ENCODE assay signal across 33 mouse cellular contexts in the genomic region with DNA sequence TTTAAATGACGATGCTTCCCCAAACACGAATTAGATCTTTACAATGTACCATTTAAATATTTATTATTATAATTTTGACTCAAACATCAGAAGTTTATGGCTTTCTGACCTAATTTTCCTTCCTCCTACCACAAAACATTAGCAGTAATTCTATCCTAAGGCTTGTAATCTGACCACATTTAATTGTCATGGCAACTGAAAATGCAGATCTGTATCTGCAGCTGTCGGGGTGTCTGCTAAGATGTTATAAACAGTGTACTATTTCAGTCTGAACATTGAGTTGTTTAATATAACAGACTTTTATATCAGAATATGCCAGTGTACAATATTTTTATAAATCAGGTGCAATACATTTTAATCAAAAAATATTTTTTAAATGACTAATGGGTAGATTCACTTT. TPM values are rescaled to one million over a fixed set of nuclear protein-coding genes. Genes with fewer than 3 reads are reported as not detected.
A peak's percentile ranks its signal among the peaks of the same experiment; 100 is the strongest.
DNase-seq lines count a peak whose midpoint lies in the region; ATAC-seq and TF ChIP-seq lines count a peak whose summit lies in the region.
"Had no signal": no experiment of that assay in that cellular context is flagged by ENCODE, and none has a peak within 500 bp of the region (broad histone marks: within the 10 kb centered on the region; RNA-seq: fewer than 3 reads in every experiment).

No protein-coding gene starts in this region.

- no peaks in the 10 kb centered on the region for H3K9me3 ChIP-seq in forebrain, embryonic 16.5 days (ENCODE audit: control insufficient read depth, low read length)
- H3K9me3 ChIP-seq in forebrain, embryonic 10.5 days = no peaks in the 10 kb centered on the region
- H3K9me3 ChIP-seq in hindbrain, postnatal 0 days (ENCODE audit: low read length) = no peaks in the 10 kb centered on the region
- H3K9me3 ChIP-seq: embryonic facial prominence, embryonic 12.5 days; hindbrain, embryonic 12.5 days; limb, embryonic 12.5 days; liver, embryonic 15.5 days; midbrain, embryonic 12.5 days had no signal

- no peaks in the 10 kb centered on the region for H3K4me1 ChIP-seq in forebrain, embryonic 16.5 days (replicated peaks; ENCODE audit: control insufficient read depth, insufficient read depth, low read length)
- no peaks in the 10 kb centered on the region for H3K4me1 ChIP-seq in forebrain, embryonic 10.5 days
- H3K4me1 ChIP-seq in hindbrain, postnatal 0 days (ENCODE audit: insufficient read depth, low read length) = no peaks in the 10 kb centered on the region
- H3K4me1 ChIP-seq: embryonic facial prominence, embryonic 12.5 days; hindbrain, embryonic 12.5 days; limb, embryonic 12.5 days; liver, embryonic 15.5 days; midbrain, embryonic 12.5 days had no signal

- H3ac ChIP-seq in C2C12 (ENCODE audit: control insufficient read depth, insufficient read length, low read depth) = no peak overlapping the region

- no peak for DNase-seq in forebrain, embryonic 10.5 days (ENCODE audit: extremely low spot score, low spot score)
- DNase-seq in layer of hippocampus, adult 9-11 months = peak; percentile 24
- no peak for DNase-seq in layer of hippocampus, postnatal 25 days (ENCODE audit: extremely low spot score in 1 of 2, low spot score in 1 of 2)
- DNase-seq in brain, adult 2 months (ENCODE audit: low read depth, low spot score) = peak; percentile 49
- no peak for DNase-seq in hindbrain, postnatal 0 days (ENCODE audit: low spot score)
- DNase-seq: adrenal gland, adult 2 months; B cell, adult 2 months; cerebellum, adult 11 months; cerebellum, adult 9-10 months; cerebellum, postnatal 36 days; gastrocnemius, adult 2 months; gastrocnemius, postnatal 36 days; heart, adult 18-20 months; heart, postnatal 36 days; kidney, adult 9 months; kidney, postnatal 14 days; lung, embryonic 14.5 days; lung, postnatal 14 days; right cerebral cortex, postnatal 4 days; thymus, postnatal 4 days had no signal

- ATAC-seq in forebrain, embryonic 16.5 days = peak; percentile 65; the same call in 1 of the 2 replicates
- no peak for ATAC-seq in hindbrain, postnatal 0 days
- ATAC-seq: activated CD4-positive, CD25-positive, alpha-beta regulatory T cell, adult 4 months; intestine, postnatal 0 days had no signal

- H3K9ac ChIP-seq in forebrain, embryonic 16.5 days (replicated peaks; ENCODE audit: low read depth, low read length) = no peak overlapping the region
- H3K9ac ChIP-seq in hindbrain, postnatal 0 days (replicated peaks; ENCODE audit: low read length) = no peak overlapping the region
- H3K9ac ChIP-seq: embryonic facial prominence, embryonic 12.5 days; hindbrain, embryonic 12.5 days; limb, embryonic 12.5 days; liver, embryonic 15.5 days; lung, embryonic 14.5 days; midbrain, embryonic 12.5 days had no signal

- no peaks in the 10 kb centered on the region for H3K79me3 ChIP-seq in C2C12 (ENCODE audit: low read depth)

- H3K36me3 ChIP-seq in forebrain, embryonic 16.5 days (ENCODE audit: control insufficient read depth, insufficient read depth) = no peaks in the 10 kb centered on the region
- no peaks in the 10 kb centered on the region for H3K36me3 ChIP-seq in forebrain, embryonic 10.5 days (replicated peaks)
- no peaks in the 10 kb centered on the region for H3K36me3 ChIP-seq in C2C12 (ENCODE audit: control insufficient read depth, insufficient read depth)
- H3K36me3 ChIP-seq in hindbrain, postnatal 0 days (ENCODE audit: insufficient read depth, low read length) = no peaks in the 10 kb centered on the region
- H3K36me3 ChIP-seq: embryonic facial prominence, embryonic 12.5 days; hindbrain, embryonic 12.5 days; limb, embryonic 12.5 days; liver, embryonic 15.5 days; midbrain, embryonic 12.5 days had no signal

- TF ChIP-seq CTCF in C2C12 (IDR thresholded peaks at IDR 0.05; ENCODE audit: control insufficient read depth, insufficient read depth, insufficient read length) = no peak
- no peak for TF ChIP-seq CTCF in hindbrain, postnatal 0 days (IDR thresholded peaks at IDR 0.05; ENCODE audit: low read depth)

- WGBS in forebrain, embryonic 16.5 days = 40% methylated on average over 3 of the region's 3 CpGs
- 86% methylated on average over 3 of the region's 3 CpGs for WGBS in forebrain, embryonic 10.5 days
- 50% methylated on average over 3 of the region's 3 CpGs for WGBS in hindbrain, postnatal 0 days

- H3K79me2 ChIP-seq in C2C12 (ENCODE audit: control insufficient read depth, insufficient read depth) = no peaks in the 10 kb centered on the region

- no peak overlapping the region for H3K27ac ChIP-seq in forebrain, embryonic 16.5 days (ENCODE audit: low read length)
- H3K27ac ChIP-seq in forebrain, embryonic 10.5 days = no peak overlapping the region
- no peak overlapping the region for H3K27ac ChIP-seq in hindbrain, postnatal 0 days
- H3K27ac ChIP-seq: embryonic facial prominence, embryonic 12.5 days; gastrocnemius, adult 2 months; hindbrain, embryonic 12.5 days; left cerebral cortex, adult 2 months; limb, embryonic 12.5 days; liver, embryonic 15.5 days; midbrain, embryonic 12.5 days had no signal

- no peak overlapping the region for H3K4me3 ChIP-seq in forebrain, embryonic 16.5 days (replicated peaks; ENCODE audit: low read length)
- H3K4me3 ChIP-seq in forebrain, embryonic 10.5 days = no peak overlapping the region
- no peak overlapping the region for H3K4me3 ChIP-seq in C2C12 (ENCODE audit: insufficient read depth, poor library complexity, severe bottlenecking)
- no peak overlapping the region for H3K4me3 ChIP-seq in hindbrain, postnatal 0 days (ENCODE audit: low read length)
- H3K4me3 ChIP-seq: embryonic facial prominence, embryonic 12.5 days; gastrocnemius, adult 2 months; hindbrain, embryonic 12.5 days; left cerebral cortex, adult 2 months; limb, embryonic 12.5 days; liver, embryonic 15.5 days; midbrain, embryonic 12.5 days had no signal

- H3K27me3 ChIP-seq in forebrain, embryonic 16.5 days (replicated peaks; ENCODE audit: control insufficient read depth, insufficient read depth, low read length) = no peaks in the 10 kb centered on the region
- no peaks in the 10 kb centered on the region for H3K27me3 ChIP-seq in forebrain, embryonic 10.5 days (ENCODE audit: poor library complexity, severe bottlenecking)
- H3K27me3 ChIP-seq in C2C12 (ENCODE audit: control insufficient read depth, insufficient read depth, insufficient read length) = no peaks in the 10 kb centered on the region
- no peaks in the 10 kb centered on the region for H3K27me3 ChIP-seq in hindbrain, postnatal 0 days (ENCODE audit: insufficient read depth, low read length)
- H3K27me3 ChIP-seq: CH12.LX; embryonic facial prominence, embryonic 12.5 days; hindbrain, embryonic 12.5 days; limb, embryonic 12.5 days; liver, embryonic 15.5 days; midbrain, embryonic 12.5 days had no signal

- no peak overlapping the region for H3K4me2 ChIP-seq in forebrain, embryonic 16.5 days (ENCODE audit: low read length)
- H3K4me2 ChIP-seq in hindbrain, postnatal 0 days (ENCODE audit: low read depth, low read length) = no peak overlapping the region
- H3K4me2 ChIP-seq: embryonic facial prominence, embryonic 12.5 days; heart, embryonic 11.5 days; hindbrain, embryonic 12.5 days; limb, embryonic 12.5 days; liver, embryonic 15.5 days; lung, embryonic 14.5 days; midbrain, embryonic 12.5 days had no signal

TF ChIP-seq in C2C12, 6 proteins besides CTCF, POLR2A, EP300 and RAD21:
- TF ChIP-seq USF1 (IDR thresholded peaks at IDR 0.05; ENCODE audit: low read depth) = no peak
- TF ChIP-seq MYOD1 (IDR thresholded peaks at IDR 0.05; ENCODE audit: control insufficient read depth, insufficient read length, low read depth) = peak; percentile 35

RNA-seq across cellular contexts. Expression of a gene that starts 10.0 kb away (rescaled TPM):
- polyA plus RNA-seq in forebrain, embryonic 16.5 days (2015; fragmentation: Nextera tagmentation; extraction: Ambion mirVana) = 35.9 and 40.7 TPM in 2 replicates
- polyA plus RNA-seq in forebrain, embryonic 10.5 days (2016; fragmentation: Nextera tagmentation; extraction: Ambion mirVana) = 0.93 and 0.95 TPM in 2 replicates
- total RNA-seq in layer of hippocampus, postnatal 25 days (2021) = 100 to 1,000 TPM; 332 to 336 TPM
- polyA plus RNA-seq in C2C12 (2012; fragmentation: generic; extraction: Trizol) = not detected
- total RNA-seq in hindbrain, postnatal 0 days (2014; rRNA removed) = 284 TPM in 2 replicates
- 159 and 166 TPM in 2 replicates for polyA plus RNA-seq in hindbrain, postnatal 0 days (2015; fragmentation: Nextera tagmentation; extraction: Ambion mirVana)
- total RNA-seq: CH12.LX; heart, postnatal 36 days; liver, adult 2 months had no signal
- polyA plus RNA-seq: liver, adult 2 months had no signal

Comparison
In these comparisons a context has a peak if more than half of its experiments do, and no peak if none do; other contexts are left out.
1. DNase-seq: peak in layer of hippocampus, adult 9-11 months (single experiment) and brain, adult 2 months (single experiment); none in forebrain, embryonic 10.5 days (single experiment), layer of hippocampus, postnatal 25 days (0 of 2) and hindbrain, postnatal 0 days (single experiment).
2. RNA of a gene that starts 10.0 kb away (polyA plus RNA-seq): 159 to 166 TPM in hindbrain, postnatal 0 days and 35.9 to 40.7 TPM in forebrain, embryonic 16.5 days; 0.93 to 0.95 TPM in forebrain, embryonic 10.5 days and not detected in C2C12 (single experiment); every median in the first group is over 10 times any median in the second.